Mouse (Mus musculus): ENCODE data around the gene Myo1d. TPM values are rescaled to one million over a fixed set of nuclear protein-coding genes. Genes with fewer than 3 reads are reported as not detected.

The Myo1d gene
- polyA plus RNA-seq, 1 experiment from 2014 or later, result 2.1 TPM

GRCm38 (mm10) chr11:80719014-80719413, 60.8 kb downstream of the Myo1d start:
- Histone ChIP-seq H3K4me3 (ENCODE audit: low read depth, low read length) (no peak overlapping the region), H3K4me2 (no peak overlapping the region), H3K4me1 (ENCODE audit: control insufficient read depth, insufficient read depth, low read length) (no peaks in the 10 kb centered on the region), H3K9me3 (ENCODE audit: control insufficient read depth, low read length) (no peaks in the 10 kb centered on the region), H3K9ac (ENCODE audit: low read length) (no peak overlapping the region), H3K27ac (ENCODE audit: low read depth, low read length) (no peak overlapping the region), H3K27me3 (ENCODE audit: control insufficient read depth, insufficient read depth, low read length) (no peaks in the 10 kb centered on the region), H3K36me3 (ENCODE audit: control insufficient read depth, insufficient read depth, low read length) (no peaks in the 10 kb centered on the region)
- no peak for DNase-seq (ENCODE audit: low spot score, missing footprints)
- 80% methylated on average over 1 of the region's 1 CpGs for WGBS
- no peak for ATAC-seq (ENCODE audit: low FRiP score)

- H3K27ac ChIP-seq (ENCODE audit: low read depth, low read length), result no peak overlapping the region
- DNase-seq (ENCODE audit: low spot score, missing footprints) (no peak), ATAC-seq (ENCODE audit: low FRiP score) (no peak)
- no peaks in the 10 kb centered on the region for H3K9me3 ChIP-seq (ENCODE audit: control insufficient read depth, low read length)
- H3K4me3 ChIP-seq (ENCODE audit: low read depth, low read length), result no peak overlapping the region
- no peak overlapping the region for H3K9ac ChIP-seq (ENCODE audit: low read length)
- no peaks in the 10 kb centered on the region for H3K36me3 ChIP-seq (ENCODE audit: control insufficient read depth, insufficient read depth, low read length)
- H3K4me2 ChIP-seq, result no peak overlapping the region
- H3K4me1 ChIP-seq (ENCODE audit: control insufficient read depth, insufficient read depth, low read length), result no peaks in the 10 kb centered on the region
- no peaks in the 10 kb centered on the region for H3K27me3 ChIP-seq (ENCODE audit: control insufficient read depth, insufficient read depth, low read length)
Measured at GRCm38 (mm10) chr11:80718036-80718435, 61.8 kb downstream of the Myo1d start.

- Histone ChIP-seq H3K4me3 (ENCODE audit: low read depth, low read length) (no peak overlapping the region), H3K4me1 (ENCODE audit: control insufficient read depth, insufficient read depth, low read length) (no peaks in the 10 kb centered on the region), H3K36me3 (ENCODE audit: control insufficient read depth, insufficient read depth, low read length) (no peaks in the 10 kb centered on the region), H3K9ac (ENCODE audit: low read length) (no peak overlapping the region), H3K9me3 (ENCODE audit: control insufficient read depth, low read length) (no peaks in the 10 kb centered on the region), H3K27me3 (ENCODE audit: control insufficient read depth, insufficient read depth, low read length) (no peaks in the 10 kb centered on the region), H3K27ac (ENCODE audit: low read depth, low read length) (no peak overlapping the region), H3K4me2 (no peak overlapping the region)
- 78% methylated on average over 2 of the region's 2 CpGs for WGBS
- ATAC-seq (ENCODE audit: low FRiP score) (no peak), DNase-seq (ENCODE audit: low spot score, missing footprints) (no peak)
Measured at GRCm38 (mm10) chr11:80715115-80715514, 64.7 kb downstream of the Myo1d start.

- DNase-seq (ENCODE audit: low spot score, missing footprints), result no peak
- no peaks in the 10 kb centered on the region for H3K9me3 ChIP-seq (ENCODE audit: control insufficient read depth, low read length)
- H3K36me3 ChIP-seq (ENCODE audit: control insufficient read depth, insufficient read depth, low read length), result no peaks in the 10 kb centered on the region
- H3K4me1 ChIP-seq (ENCODE audit: control insufficient read depth, insufficient read depth, low read length), result no peaks in the 10 kb centered on the region
- no peak for ATAC-seq (ENCODE audit: low FRiP score)
- no peak overlapping the region for H3K4me3 ChIP-seq (ENCODE audit: low read depth, low read length)
- H3K27ac ChIP-seq (ENCODE audit: low read depth, low read length), result no peak overlapping the region
- no peak overlapping the region for H3K4me2 ChIP-seq
- no peak overlapping the region for H3K9ac ChIP-seq (ENCODE audit: low read length)
- H3K27me3 ChIP-seq (ENCODE audit: control insufficient read depth, insufficient read depth, low read length), result no peaks in the 10 kb centered on the region
- 86% methylated on average over 1 of the region's 1 CpGs for WGBS
Measured at GRCm38 (mm10) chr11:80713705-80714104, 66.1 kb downstream of the Myo1d start.

GRCm38 (mm10) chr11:80712201-80712600, 67.6 kb downstream of the Myo1d start:
- H3K27ac ChIP-seq (ENCODE audit: low read depth, low read length), result no peak overlapping the region
- H3K9ac ChIP-seq (ENCODE audit: low read length), result no peak overlapping the region
- DNase-seq (ENCODE audit: low spot score, missing footprints) (no peak), ATAC-seq (ENCODE audit: low FRiP score) (no peak)
- H3K4me2 ChIP-seq, result no peak overlapping the region
- H3K36me3 ChIP-seq (ENCODE audit: control insufficient read depth, insufficient read depth, low read length), result no peaks in the 10 kb centered on the region
- no peaks in the 10 kb centered on the region for H3K9me3 ChIP-seq (ENCODE audit: control insufficient read depth, low read length)
- 81% methylated on average over 3 of the region's 3 CpGs for WGBS
- no peaks in the 10 kb centered on the region for H3K4me1 ChIP-seq (ENCODE audit: control insufficient read depth, insufficient read depth, low read length)
- H3K27me3 ChIP-seq (ENCODE audit: control insufficient read depth, insufficient read depth, low read length), result no peaks in the 10 kb centered on the region
- no peak overlapping the region for H3K4me3 ChIP-seq (ENCODE audit: low read depth, low read length)

- no peaks in the 10 kb centered on the region for H3K4me1 ChIP-seq (ENCODE audit: control insufficient read depth, insufficient read depth, low read length)
- no peak overlapping the region for H3K4me2 ChIP-seq
- H3K27ac ChIP-seq (ENCODE audit: low read depth, low read length), result no peak overlapping the region
- H3K4me3 ChIP-seq (ENCODE audit: low read depth, low read length), result no peak overlapping the region
- ATAC-seq (ENCODE audit: low FRiP score) (no peak), DNase-seq (ENCODE audit: low spot score, missing footprints) (no peak)
- 78% methylated on average over 6 of the region's 6 CpGs for WGBS
- no peaks in the 10 kb centered on the region for H3K9me3 ChIP-seq (ENCODE audit: control insufficient read depth, low read length)
- no peak overlapping the region for H3K9ac ChIP-seq (ENCODE audit: low read length)
- H3K36me3 ChIP-seq (ENCODE audit: control insufficient read depth, insufficient read depth, low read length), result no peaks in the 10 kb centered on the region
- H3K27me3 ChIP-seq (ENCODE audit: control insufficient read depth, insufficient read depth, low read length), result no peaks in the 10 kb centered on the region
Measured at GRCm38 (mm10) chr11:80711336-80711735, 68.5 kb downstream of the Myo1d start.

- Histone ChIP-seq H3K27me3 (ENCODE audit: control insufficient read depth, insufficient read depth, low read length) (no peaks in the 10 kb centered on the region), H3K4me2 (no peak overlapping the region), H3K4me3 (ENCODE audit: low read depth, low read length) (no peak overlapping the region), H3K27ac (ENCODE audit: low read depth, low read length) (no peak overlapping the region), H3K36me3 (ENCODE audit: control insufficient read depth, insufficient read depth, low read length) (no peaks in the 10 kb centered on the region), H3K9ac (ENCODE audit: low read length) (no peak overlapping the region), H3K4me1 (ENCODE audit: control insufficient read depth, insufficient read depth, low read length) (no peaks in the 10 kb centered on the region), H3K9me3 (ENCODE audit: control insufficient read depth, low read length) (no peaks in the 10 kb centered on the region)
- no peak for DNase-seq (ENCODE audit: low spot score, missing footprints)
- 83% methylated on average over 4 of the region's 4 CpGs for WGBS
- no peak for ATAC-seq (ENCODE audit: low FRiP score)
Measured at GRCm38 (mm10) chr11:80700611-80701010, 79.2 kb downstream of the Myo1d start.

- H3K27ac ChIP-seq (ENCODE audit: low read depth, low read length), result no peak overlapping the region
- H3K36me3 ChIP-seq (ENCODE audit: control insufficient read depth, insufficient read depth, low read length), result no peaks in the 10 kb centered on the region
- no peaks in the 10 kb centered on the region for H3K4me1 ChIP-seq (ENCODE audit: control insufficient read depth, insufficient read depth, low read length)
- H3K4me3 ChIP-seq (ENCODE audit: low read depth, low read length), result no peak overlapping the region
- H3K9me3 ChIP-seq (ENCODE audit: control insufficient read depth, low read length), result no peaks in the 10 kb centered on the region
- no peak overlapping the region for H3K9ac ChIP-seq (ENCODE audit: low read length)
- H3K27me3 ChIP-seq (ENCODE audit: control insufficient read depth, insufficient read depth, low read length), result no peaks in the 10 kb centered on the region
- ATAC-seq (ENCODE audit: low FRiP score) (no peak), DNase-seq (ENCODE audit: low spot score, missing footprints) (no peak)
- 76% methylated on average over 3 of the region's 3 CpGs for WGBS
- no peak overlapping the region for H3K4me2 ChIP-seq
Measured at GRCm38 (mm10) chr11:80698721-80699120, 81.1 kb downstream of the Myo1d start.

- Histone ChIP-seq H3K4me3 (ENCODE audit: low read depth, low read length) (no peak overlapping the region), H3K36me3 (ENCODE audit: control insufficient read depth, insufficient read depth, low read length) (no peaks in the 10 kb centered on the region), H3K27ac (ENCODE audit: low read depth, low read length) (no peak overlapping the region), H3K9me3 (ENCODE audit: control insufficient read depth, low read length) (no peaks in the 10 kb centered on the region), H3K9ac (ENCODE audit: low read length) (no peak overlapping the region), H3K4me2 (no peak overlapping the region), H3K4me1 (ENCODE audit: control insufficient read depth, insufficient read depth, low read length) (no peaks in the 10 kb centered on the region), H3K27me3 (ENCODE audit: control insufficient read depth, insufficient read depth, low read length) (no peaks in the 10 kb centered on the region)
- WGBS, result 13% methylated on average over 4 of the region's 4 CpGs
- DNase-seq (ENCODE audit: low spot score, missing footprints), result peak; percentile 89
- no peak for ATAC-seq (ENCODE audit: low FRiP score)
Measured at GRCm38 (mm10) chr11:80696350-80696749, 83.5 kb downstream of the Myo1d start.

- Histone ChIP-seq H3K27me3 (ENCODE audit: control insufficient read depth, insufficient read depth, low read length) (no peaks in the 10 kb centered on the region), H3K9ac (ENCODE audit: low read length) (no peak overlapping the region), H3K36me3 (ENCODE audit: control insufficient read depth, insufficient read depth, low read length) (no peaks in the 10 kb centered on the region), H3K4me2 (no peak overlapping the region), H3K4me1 (ENCODE audit: control insufficient read depth, insufficient read depth, low read length) (no peaks in the 10 kb centered on the region), H3K27ac (ENCODE audit: low read depth, low read length) (no peak overlapping the region), H3K9me3 (ENCODE audit: control insufficient read depth, low read length) (no peaks in the 10 kb centered on the region), H3K4me3 (ENCODE audit: low read depth, low read length) (no peak overlapping the region)
- no peak for DNase-seq (ENCODE audit: low spot score, missing footprints)
- ATAC-seq (ENCODE audit: low FRiP score), result no peak
- WGBS, result 84% methylated on average over 5 of the region's 5 CpGs
Measured at GRCm38 (mm10) chr11:80684603-80685002, 95.2 kb downstream of the Myo1d start.
